Mouse (Mus musculus): ENCODE measurements at regions not wholly inside any gene's neighbourhood (a gene's known extent, or its start where the extent isn't known, plus 50 kb on each side); places are given as distances from the start of the nearest gene placed in this dataset.

- DNase-seq: no peak
- intact Hi-C loops (cut with DNase I): loop anchor here (10.0 kb wide), 1 partner anchor 423 kb away; the partner anchor contains the start of gene Zmiz1
Measured at GRCm38 (mm10) chr14:25031756-25032680, 427.0 kb upstream of the Zmiz1 start.

GRCm38 (mm10) chr14:25032899-25033298 is 426.1 kb upstream of the Zmiz1 start:
- no peak for DNase-seq
- intact Hi-C loops (cut with DNase I): loop anchor here (10.0 kb wide), 1 partner anchor 422 kb away; the partner anchor contains the start of gene Zmiz1

- intact Hi-C loops (cut with DNase I): loop anchor here (10.0 kb wide), 1 partner anchor 537 kb away; no protein-coding TSS in a partner anchor
- DNase-seq: peak in 1 of 2 experiments; percentile 6
Measured at GRCm38 (mm10) chr14:25042265-25042664, 416.7 kb upstream of the Zmiz1 start.

GRCm38 (mm10) chr14:25044106-25044505 is 414.9 kb upstream of the Zmiz1 start:
- intact Hi-C loops (cut with DNase I): loop anchor here (10.0 kb wide), 1 partner anchor 539 kb away; no protein-coding TSS in a partner anchor
- DNase-seq: no peak

GRCm38 (mm10) chr14:25044867-25045266 is 414.1 kb upstream of the Zmiz1 start:
- intact Hi-C loops (cut with DNase I): loop anchor here (10.0 kb wide), 1 partner anchor 540 kb away; no protein-coding TSS in a partner anchor

GRCm38 (mm10) chr14:25050674-25051251 is 408.2 kb upstream of the Zmiz1 start:
- no peak for DNase-seq
- intact Hi-C loops (cut with DNase I): no loop called here

More at GRCm38 (mm10) chr14:25044867-25045266, 414.1 kb upstream of the Zmiz1 start:
- DNase-seq: no peak

GRCm38 (mm10) chr14:25052175-25052574 is 406.8 kb upstream of the Zmiz1 start:
- peak; percentile 11 to 28 for DNase-seq
- intact Hi-C loops (cut with DNase I): no loop called here

GRCm38 (mm10) chr14:25059351-25059750 is 399.6 kb upstream of the Zmiz1 start:
- DNase-seq: no peak
- intact Hi-C loops (cut with DNase I): loop anchor here (5.0 kb wide), 1 partner anchor 53 kb away; no protein-coding TSS in a partner anchor

- intact Hi-C loops (cut with DNase I): no loop called here
- no peak for DNase-seq
Measured at GRCm38 (mm10) chr14:25060285-25060684, 398.7 kb upstream of the Zmiz1 start.

GRCm38 (mm10) chr14:25063090-25063489 is 395.9 kb upstream of the Zmiz1 start:
- intact Hi-C loops (cut with DNase I): no loop called here
- no peak for DNase-seq

- no peak for DNase-seq
- intact Hi-C loops (cut with DNase I): no loop called here
Measured at GRCm38 (mm10) chr14:25064190-25064947, 394.6 kb upstream of the Zmiz1 start.

GRCm38 (mm10) chr14:25067435-25067834 is 391.6 kb upstream of the Zmiz1 start:
- intact Hi-C loops (cut with DNase I): no loop called here

GRCm38 (mm10) chr14:25068430-25068829 is 390.6 kb upstream of the Zmiz1 start:
- DNase-seq: peak; percentile 34 to 36
- intact Hi-C loops (cut with DNase I): no loop called here

More at GRCm38 (mm10) chr14:25067435-25067834, 391.6 kb upstream of the Zmiz1 start:
- no peak for DNase-seq

- intact Hi-C loops (cut with DNase I): no loop called here
- no peak for DNase-seq
Measured at GRCm38 (mm10) chr14:25073143-25073542, 385.8 kb upstream of the Zmiz1 start.

- DNase-seq: no peak
- intact Hi-C loops (cut with DNase I): no loop called here
Measured at GRCm38 (mm10) chr14:25074022-25074800, 384.8 kb upstream of the Zmiz1 start.

GRCm38 (mm10) chr14:25074891-25075290 is 384.1 kb upstream of the Zmiz1 start:
- intact Hi-C loops (cut with DNase I): no loop called here
- no peak for DNase-seq

GRCm38 (mm10) chr14:25080431-25080830 is 378.6 kb upstream of the Zmiz1 start:
- intact Hi-C loops (cut with DNase I): no loop called here
- DNase-seq: no peak

GRCm38 (mm10) chr14:25083847-25084246 is 375.1 kb upstream of the Zmiz1 start:
- intact Hi-C loops (cut with DNase I): no loop called here
- no peak for DNase-seq

GRCm38 (mm10) chr14:25096786-25097185 is 362.2 kb upstream of the Zmiz1 start:
- no peak for DNase-seq
- intact Hi-C loops (cut with DNase I): no loop called here

- intact Hi-C loops (cut with DNase I): no loop called here
- no peak for DNase-seq
Measured at GRCm38 (mm10) chr14:25105391-25105790, 353.6 kb upstream of the Zmiz1 start.

Measured in heart, postnatal 14 days (tissue).